Mouse (Mus musculus): ENCODE data around the gene Col27a1. TPM values are rescaled to one million over a fixed set of nuclear protein-coding genes. Genes with fewer than 3 reads are reported as not detected.

Col27a1 gene
- polyA plus RNA-seq, 1 experiment, result 7.3 TPM

DNA sequence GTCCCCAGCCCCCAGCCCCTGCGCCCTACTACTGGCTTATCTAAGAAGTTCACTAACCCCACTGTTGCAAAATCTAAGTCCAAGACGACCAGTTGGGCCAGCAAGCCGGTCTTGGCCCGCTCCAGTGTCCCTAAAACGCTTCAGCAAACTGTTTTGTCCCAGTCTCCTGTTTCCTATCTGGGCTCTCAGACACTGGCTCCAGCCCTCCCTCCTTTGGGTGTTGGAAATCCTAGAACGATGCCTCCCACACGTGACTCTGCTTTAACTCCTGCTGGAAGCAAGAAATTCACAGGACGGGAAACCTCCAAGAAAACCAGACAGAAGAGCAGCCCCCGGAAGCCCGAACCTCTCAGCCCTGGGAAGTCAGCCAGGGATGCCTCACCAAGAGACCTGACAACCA lies 11.6 kb downstream of the Col27a1 start:
- no peak for DNase-seq (ENCODE audit: low read depth)

DNA sequence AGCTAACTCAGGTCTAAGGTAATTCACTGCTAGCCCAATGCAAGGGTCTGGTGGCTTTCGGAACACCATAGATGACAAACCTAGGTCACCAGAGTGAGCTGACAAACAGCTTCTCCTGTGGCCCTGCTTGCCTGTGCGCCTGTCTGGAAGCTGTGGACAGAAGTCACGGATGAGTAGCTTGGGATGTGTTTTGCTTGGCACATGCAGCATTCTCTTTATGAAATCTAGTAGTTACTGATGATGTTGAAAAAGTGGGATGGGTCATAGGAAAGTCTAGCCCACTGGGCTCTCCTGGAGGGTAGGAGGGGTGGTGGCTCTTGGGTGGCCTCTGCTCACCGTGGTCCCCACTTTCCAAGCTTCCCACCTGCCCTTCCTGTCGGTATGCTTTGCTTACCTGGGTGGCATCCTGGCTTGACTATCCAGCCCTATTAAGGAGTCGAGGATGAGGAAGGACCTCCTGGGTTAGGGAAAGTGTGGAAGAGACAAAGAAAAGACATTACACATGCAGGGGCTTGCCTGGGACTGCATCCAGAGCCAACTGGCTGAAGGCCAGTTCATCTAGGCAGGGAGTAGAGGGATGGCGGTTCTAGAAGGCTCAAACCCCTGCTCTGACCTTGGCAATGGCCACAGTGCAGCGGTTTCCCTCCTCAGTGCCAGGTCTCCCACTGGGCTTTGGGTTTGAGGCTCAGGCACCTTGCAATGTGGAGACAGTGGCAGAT lies 12.5 kb downstream of the Col27a1 start:
- no peak for DNase-seq (ENCODE audit: low read depth)

DNA sequence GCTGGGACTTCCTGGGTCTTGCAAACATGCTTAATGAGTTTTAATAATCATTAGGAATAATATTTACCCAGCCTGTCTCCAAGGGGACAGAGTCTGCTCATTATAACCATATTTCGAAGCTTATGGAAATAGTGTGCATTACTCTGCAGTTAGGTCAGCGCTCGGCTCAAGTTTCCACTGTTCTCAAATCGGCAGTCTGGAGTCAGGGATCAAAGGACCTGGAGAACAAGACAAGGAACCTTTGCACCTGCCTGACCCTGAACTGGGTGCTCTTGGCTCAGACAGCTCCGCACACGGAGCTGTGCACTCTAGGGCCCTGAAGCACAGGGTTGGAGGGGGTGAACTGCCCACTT lies 13.1 kb downstream of the Col27a1 start:
- no peak for DNase-seq (ENCODE audit: low read depth)

DNA sequence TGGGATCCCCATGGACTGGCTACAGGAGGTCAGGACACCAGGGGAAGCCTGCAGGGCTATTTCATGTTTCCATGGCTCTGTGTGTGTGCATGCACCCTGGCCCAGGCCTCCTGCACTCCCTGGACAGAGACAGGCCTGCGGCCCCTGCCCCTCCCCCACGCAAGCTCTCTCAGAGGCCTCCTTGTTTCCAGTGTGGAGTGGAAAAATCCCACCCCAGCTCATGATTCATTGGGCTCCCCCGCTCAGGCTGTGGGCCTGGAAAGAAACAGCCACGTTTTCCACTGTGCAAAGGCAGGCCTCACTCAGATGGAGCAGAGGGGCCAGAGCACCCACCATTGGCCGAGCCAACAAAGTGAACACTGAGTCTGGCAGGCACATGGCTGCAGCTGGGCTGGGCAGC lies 15.1 kb downstream of the Col27a1 start:
- no peak for DNase-seq (ENCODE audit: low read depth)

DNA sequence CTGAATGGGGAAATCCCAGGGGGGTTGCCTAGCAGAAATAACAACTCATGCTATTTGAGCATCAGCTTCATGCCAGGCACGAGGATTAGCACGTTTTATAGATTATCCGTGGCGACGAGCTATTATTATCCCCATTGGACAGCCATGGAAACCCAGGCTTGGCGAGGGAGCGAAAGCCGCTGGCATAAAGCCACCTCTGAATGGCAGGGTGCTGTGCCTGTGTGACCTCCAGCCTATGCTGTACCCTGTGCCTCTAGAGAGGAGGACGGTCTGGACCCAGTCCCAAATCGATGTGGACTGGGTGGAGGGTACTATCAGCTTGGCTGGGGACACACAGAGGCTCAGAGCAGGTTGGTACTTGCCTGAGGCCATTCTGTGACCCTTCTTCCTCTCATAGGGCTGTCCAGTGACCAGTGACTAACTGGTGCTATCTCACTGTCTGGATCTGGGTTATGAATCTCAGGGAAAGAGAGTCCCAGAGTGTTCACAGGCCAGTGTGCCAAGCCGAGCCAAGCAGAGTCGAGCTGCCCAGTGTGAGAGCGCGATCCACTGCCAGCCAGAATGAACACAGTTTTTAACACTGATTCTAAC lies 16.3 kb downstream of the Col27a1 start:
- DNase-seq (ENCODE audit: low read depth), result no peak

- no peak for DNase-seq (ENCODE audit: low read depth)
Observed at GRCm38 (mm10) chr4:63231121-63231520, 17.3 kb downstream of the Col27a1 start.

GRCm38 (mm10) chr4:63232542-63233020 lies 18.8 kb downstream of the Col27a1 start:
- no peak for DNase-seq (ENCODE audit: low read depth)

DNA sequence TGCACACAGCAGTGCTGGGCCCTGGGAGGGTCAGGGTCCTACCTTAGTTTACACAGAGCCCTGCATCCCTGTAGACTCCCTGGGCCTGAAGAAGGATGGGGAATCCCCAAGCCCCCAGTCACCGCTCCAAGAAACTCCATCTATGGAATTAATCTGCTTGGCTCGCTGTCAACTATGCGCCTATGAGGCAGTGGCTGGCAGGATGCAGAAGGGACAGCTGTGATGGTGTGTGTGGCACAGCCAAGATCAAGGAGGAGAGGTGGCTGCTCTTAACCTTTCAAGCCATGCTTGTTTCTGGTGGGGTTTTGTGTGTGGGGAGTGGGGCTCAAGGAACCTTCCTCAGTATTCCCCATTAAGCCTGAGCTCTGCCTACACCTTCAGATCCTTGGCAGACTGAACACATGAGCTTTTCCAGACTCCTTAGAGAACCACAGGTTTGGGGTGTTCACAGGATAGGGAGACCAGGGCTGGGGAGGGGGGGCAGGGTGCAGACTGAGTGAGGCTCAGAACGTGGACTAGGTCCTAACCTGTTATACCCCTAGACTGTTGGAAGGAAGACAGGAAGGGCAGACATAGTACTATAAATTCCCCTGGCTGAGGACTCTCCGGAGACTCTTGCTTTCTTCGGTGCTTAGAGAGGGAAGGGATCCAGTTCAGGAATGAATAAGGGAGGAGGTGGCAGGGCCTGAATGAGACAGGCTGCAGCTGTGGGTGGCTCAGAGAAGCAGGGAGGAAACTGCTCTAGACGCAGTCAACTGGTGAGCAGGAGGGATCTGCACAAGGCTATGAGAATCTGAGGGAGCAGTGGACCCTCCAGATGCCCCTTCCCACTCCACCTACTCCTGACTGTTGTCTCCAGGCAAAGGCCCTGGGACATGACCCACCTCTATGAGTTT lies 20.0 kb downstream of the Col27a1 start:
- DNase-seq (ENCODE audit: low read depth), result no peak

DNA sequence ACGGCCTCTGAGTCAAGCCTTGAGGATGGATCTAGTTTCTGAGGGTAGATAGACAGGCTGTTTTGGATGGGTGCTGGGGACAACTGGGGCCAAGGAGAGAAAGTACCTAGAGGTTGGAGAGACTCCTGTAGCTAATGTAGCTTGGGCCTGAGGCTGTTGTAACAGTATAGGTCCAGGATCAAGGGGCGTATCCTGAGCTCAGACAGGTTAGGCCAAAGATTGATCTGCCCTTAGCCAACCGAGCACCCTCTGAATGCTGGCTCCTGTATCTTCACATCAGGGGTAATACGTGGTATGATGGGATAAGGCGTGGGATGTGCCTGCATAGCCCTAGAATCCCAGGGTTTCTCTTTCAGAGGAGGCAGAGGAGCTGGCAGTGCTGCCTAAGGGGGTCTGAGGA lies 21.0 kb downstream of the Col27a1 start:
- no peak for DNase-seq (ENCODE audit: low read depth)

- no peak for DNase-seq (ENCODE audit: low read depth)
Observed at GRCm38 (mm10) chr4:63236235-63236634, 22.4 kb downstream of the Col27a1 start.

DNA sequence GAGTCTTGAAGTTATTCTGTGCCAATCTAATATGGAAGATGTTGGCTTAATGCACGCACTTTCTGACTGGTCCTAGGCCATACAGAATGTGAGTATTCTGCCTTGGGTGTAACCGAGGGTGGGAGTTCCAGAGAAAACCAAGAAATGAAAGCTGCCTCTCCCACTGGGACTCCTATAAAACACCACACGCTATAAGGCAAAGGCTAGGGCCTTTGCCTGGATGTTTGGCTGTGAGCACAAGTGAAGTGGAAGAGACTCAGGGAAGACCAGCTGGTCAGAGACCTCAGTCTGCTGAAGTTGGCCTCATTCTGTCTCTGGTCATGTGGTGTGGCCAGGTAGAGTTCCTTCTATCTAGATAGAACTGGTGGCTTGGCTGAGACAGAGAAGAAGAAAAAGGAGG lies 23.4 kb downstream of the Col27a1 start:
- no peak for DNase-seq (ENCODE audit: low read depth)

DNA sequence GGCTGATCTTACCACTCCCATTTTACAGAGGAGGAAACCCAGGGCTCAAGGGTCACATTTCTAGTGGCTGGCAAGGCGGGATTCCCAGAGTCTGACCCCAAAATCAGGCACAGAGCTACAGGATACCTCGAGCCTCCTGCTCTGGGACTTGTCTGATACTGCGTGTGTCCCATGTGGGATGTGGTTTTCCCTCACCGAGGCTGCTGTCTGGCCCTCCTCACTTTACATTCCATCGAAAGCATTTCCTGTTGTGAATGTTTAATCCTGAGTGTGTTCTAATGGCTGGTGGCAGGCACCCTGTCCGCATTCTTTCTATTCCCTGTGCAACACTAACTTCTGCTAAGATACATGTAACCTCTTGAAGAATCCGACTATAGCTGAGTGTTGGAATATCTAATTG lies 24.3 kb downstream of the Col27a1 start:
- no peak for DNase-seq (ENCODE audit: low read depth)

DNA sequence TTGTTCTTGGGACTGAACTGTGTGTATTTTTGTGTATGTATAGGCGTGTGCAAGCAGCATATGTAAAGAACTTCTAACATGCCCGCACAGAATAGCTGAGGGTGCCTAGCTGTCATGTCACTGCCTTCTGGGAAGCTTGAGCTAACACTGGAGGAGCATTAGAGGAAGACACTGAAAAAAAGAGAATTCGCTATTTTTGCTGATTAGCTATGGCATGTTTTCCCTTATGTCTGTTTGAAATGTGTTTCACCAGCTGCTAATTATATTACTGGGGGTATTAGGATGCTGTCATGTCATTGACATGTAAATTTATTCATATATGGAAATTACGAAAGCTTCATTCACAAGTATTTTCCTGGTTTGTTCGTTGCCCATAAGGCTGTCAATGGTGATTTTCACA lies 24.9 kb downstream of the Col27a1 start:
- DNase-seq (ENCODE audit: low read depth), result no peak

GRCm38 (mm10) chr4:63241031-63241430 lies 27.2 kb downstream of the Col27a1 start:
- DNase-seq (ENCODE audit: low read depth), result no peak

GRCm38 (mm10) chr4:63247991-63248390 lies 34.2 kb downstream of the Col27a1 start:
- DNase-seq (ENCODE audit: low read depth), result no peak

DNA sequence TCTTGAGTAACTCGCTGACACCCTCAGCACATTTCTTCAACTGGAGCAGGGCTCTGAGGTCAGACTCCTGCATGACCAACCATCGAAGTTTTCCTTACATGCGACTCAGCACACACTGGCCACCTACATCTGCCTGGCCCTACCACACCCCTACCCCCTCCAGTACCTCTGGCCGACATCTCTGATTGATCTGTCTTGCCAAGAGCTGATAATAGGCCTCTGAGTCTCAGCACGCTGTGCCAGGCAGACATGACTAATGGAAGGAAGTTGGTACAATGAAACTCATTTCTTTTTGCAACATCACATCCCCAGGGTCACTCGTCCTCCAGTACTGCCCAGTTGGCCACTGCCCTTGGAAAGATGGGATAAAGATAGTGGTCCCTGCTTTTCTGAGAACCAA lies 35.1 kb downstream of the Col27a1 start:
- DNase-seq (ENCODE audit: low read depth), result no peak

- no peak for DNase-seq (ENCODE audit: low read depth)
Observed at GRCm38 (mm10) chr4:63251760-63252159, 38.0 kb downstream of the Col27a1 start.

- DNase-seq (ENCODE audit: low read depth), result no peak
Observed at GRCm38 (mm10) chr4:63253716-63254115, 39.9 kb downstream of the Col27a1 start.

DNA sequence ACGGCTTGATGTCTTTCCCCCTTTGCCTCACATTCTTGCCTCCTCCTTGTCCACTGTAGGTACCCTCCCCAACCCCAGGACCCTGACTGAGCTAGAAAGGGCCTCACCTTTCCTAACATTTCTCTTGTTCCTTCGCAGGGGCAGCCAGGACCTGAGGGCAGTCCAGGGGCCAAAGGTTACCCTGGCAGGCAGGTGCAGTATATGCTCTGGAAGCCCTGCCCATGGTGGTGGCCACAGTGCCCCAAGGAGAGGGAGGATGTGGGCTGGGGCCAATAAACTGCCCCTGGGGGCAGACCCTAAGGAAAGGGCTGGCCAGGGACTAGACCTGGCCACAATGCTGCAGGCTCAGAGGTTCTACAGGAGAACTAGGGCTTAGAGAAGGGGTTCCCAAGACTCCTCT lies 40.3 kb downstream of the Col27a1 start:
- no peak for DNase-seq (ENCODE audit: low read depth)

DNA sequence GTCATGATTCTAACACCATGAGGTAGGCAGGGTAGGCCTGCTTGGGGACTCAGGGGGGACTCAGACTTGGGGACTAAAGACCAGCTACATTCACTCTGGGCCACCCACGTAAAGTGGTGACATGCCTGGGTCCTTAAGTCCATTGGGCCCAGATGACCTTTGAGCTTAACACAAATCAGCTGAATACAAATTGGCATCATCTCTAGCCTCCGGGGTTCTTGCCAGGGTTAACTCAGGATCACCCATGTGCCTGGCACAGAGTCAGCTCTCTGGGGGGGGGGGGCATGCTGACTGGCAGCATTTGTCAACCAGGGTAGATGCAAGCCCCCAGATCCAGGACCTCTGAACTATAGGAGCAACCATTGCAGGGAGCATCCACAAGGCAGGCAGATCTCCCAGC lies 42.6 kb downstream of the Col27a1 start:
- no peak for DNase-seq (ENCODE audit: low read depth)

DNA sequence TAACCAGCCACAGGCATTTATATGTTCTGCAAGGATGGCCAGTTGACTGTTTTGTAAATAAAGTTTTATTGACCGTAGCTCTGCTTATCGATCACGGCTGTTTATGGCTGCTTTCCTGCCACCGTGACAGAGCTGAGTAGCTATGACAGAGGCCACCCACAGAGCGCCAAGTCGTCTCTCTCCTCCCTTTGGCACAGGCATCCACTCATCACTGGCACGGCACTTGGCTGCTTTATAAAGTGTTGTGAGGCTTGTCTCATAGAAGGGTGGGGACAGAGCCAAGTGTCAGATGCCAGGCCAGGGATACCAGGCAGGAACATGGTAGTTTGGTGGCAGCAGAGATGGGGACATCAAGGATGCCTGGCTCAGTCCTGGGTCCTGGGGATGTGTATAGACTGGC lies 43.5 kb downstream of the Col27a1 start:
- no peak for DNase-seq (ENCODE audit: low read depth)

DNA sequence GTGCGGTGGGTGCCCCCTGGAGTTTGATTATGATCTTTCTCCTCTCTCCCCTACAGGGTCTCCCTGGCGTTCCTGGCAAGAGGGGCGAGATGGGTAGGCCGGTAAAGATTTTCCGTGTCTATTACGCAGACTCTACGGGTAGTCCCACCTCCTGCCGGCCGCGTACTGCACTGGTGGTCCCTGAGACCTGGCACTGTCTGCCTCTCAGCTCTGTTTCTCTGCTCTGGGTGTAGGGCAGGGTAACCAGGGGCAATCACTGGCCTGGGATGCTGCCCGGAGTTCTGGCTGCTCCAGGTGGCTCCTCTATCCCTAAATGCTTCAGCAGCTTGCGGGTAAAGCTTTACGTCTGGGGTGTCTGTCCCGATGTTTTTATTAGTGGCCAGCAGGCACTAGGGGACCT lies 44.3 kb downstream of the Col27a1 start:
- DNase-seq (ENCODE audit: low read depth), result no peak

- no peak for DNase-seq (ENCODE audit: low read depth)
Observed at GRCm38 (mm10) chr4:63259066-63259465, 45.3 kb downstream of the Col27a1 start.
